Mouse (Mus musculus) olfactory bulb, adult 2 months (tissue): Measurements from ENCODE around the gene Dchs1.

Experiments used
- CTCF ChIP-seq: fragments of 200-500 bp; IDR thresholded peaks from 2 replicates; pipeline ENCODE4 v1.5.1; 2012; ENCODE audit warnings: low read depth, mild to moderate bottlenecking, low read length, moderate library complexity; ENCODE audit not compliant: insufficient read depth
- POLR2A ChIP-seq: fragments of 200-500 bp; IDR thresholded peaks from 2 replicates; pipeline ENCODE4 v1.6.1; 2012; ENCODE audit warnings: mild to moderate bottlenecking, low read depth, low read length, moderate library complexity; ENCODE audit not compliant: insufficient read depth

- TF ChIP-seq POLR2A (0 out of 2 replicates have a peak, but pooled peaks have one; percentile 33), CTCF (no peak)
These were observed 35.7 kb downstream of the Dchs1 start, which contains the start of gene Tpp1 for GRCm38 (mm10) chr7:105751491-105752433.
